Mouse (Mus musculus) B cell, adult 2 months (primary cell): ENCODE measurements around the gene Ghitm.
"Not testable (repeated sequence)": the region's sequence is repeated elsewhere in the genome, so short reads cannot be mapped to it uniquely, and the experiment has no call there.

Experiments used
- DNase-seq, 2 experiments: peaks; one replicate each; pipeline ENCODE4 v3.0.0; 2022

The Ghitm gene

GRCm38 (mm10) chr14:37135127-37135593 lies at the start of gene Ghitm:
Ghitm (minus strand) TSS chr14:37135272.
- DNase-seq, result peak; percentile 97 to 98

- DNase-seq, result no peak
Observed at GRCm38 (mm10) chr14:37184871-37185270, 49.8 kb upstream of the Ghitm start.

- DNase-seq, result peak; percentile 2 to 16
Observed at GRCm38 (mm10) chr14:37174484-37174883, 39.4 kb upstream of the Ghitm start.

GRCm38 (mm10) chr14:37165266-37165926 lies 30.3 kb upstream of the Ghitm start:
- peak; percentile 3 to 7 for DNase-seq

GRCm38 (mm10) chr14:37164392-37165032 lies 29.4 kb upstream of the Ghitm start:
- no peak for DNase-seq

- no peak for DNase-seq
Observed at GRCm38 (mm10) chr14:37163277-37163956, 28.3 kb upstream of the Ghitm start.

- no peak for DNase-seq
Observed at GRCm38 (mm10) chr14:37154391-37154790, 19.3 kb upstream of the Ghitm start.

GRCm38 (mm10) chr14:37139051-37139710 lies 4.1 kb upstream of the Ghitm start:
- DNase-seq, result no peak

GRCm38 (mm10) chr14:37137596-37137995 lies 2.5 kb upstream of the Ghitm start:
- DNase-seq, result not testable (repeated sequence)

GRCm38 (mm10) chr14:37136110-37136509 lies 1.0 kb upstream of the Ghitm start:
- DNase-seq, result no peak

- DNase-seq, result no peak
Observed at GRCm38 (mm10) chr14:37135671-37136070, 599 bp upstream of the Ghitm start.

- peak; percentile 63 to 66 for DNase-seq
Observed at GRCm38 (mm10) chr14:37134304-37135126, 557 bp downstream of the Ghitm start.

GRCm38 (mm10) chr14:37127652-37128051 lies 7.4 kb downstream of the Ghitm start:
- DNase-seq, result peak; percentile 59 to 62

- DNase-seq, result no peak
Observed at GRCm38 (mm10) chr14:37119233-37119632, 15.8 kb downstream of the Ghitm start.

GRCm38 (mm10) chr14:37113922-37114321 lies 21.1 kb downstream of the Ghitm start, which contains the start of gene 2610528A11Rik:
2610528A11Rik (minus strand) TSS chr14:37114022.
- DNase-seq, result no peak

GRCm38 (mm10) chr14:37112931-37113330 lies 22.1 kb downstream of the Ghitm start:
- no peak for DNase-seq

GRCm38 (mm10) chr14:37111371-37111770 lies 23.7 kb downstream of the Ghitm start:
- no peak for DNase-seq

- DNase-seq, result no peak
Observed at GRCm38 (mm10) chr14:37110456-37110855, 24.6 kb downstream of the Ghitm start.

GRCm38 (mm10) chr14:37109975-37110374 lies 25.1 kb downstream of the Ghitm start:
- DNase-seq, result no peak

GRCm38 (mm10) chr14:37109460-37109859 lies 25.6 kb downstream of the Ghitm start:
- DNase-seq, result no peak

- no peak for DNase-seq
Observed at GRCm38 (mm10) chr14:37105846-37106245, 29.2 kb downstream of the Ghitm start.

- no peak for DNase-seq
Observed at GRCm38 (mm10) chr14:37104747-37105146, 30.3 kb downstream of the Ghitm start.
